Mouse (Mus musculus): ENCODE data around the gene Dis3l2. TPM values are rescaled to one million over a fixed set of nuclear protein-coding genes. Genes with fewer than 3 reads are reported as not detected.
A peak's percentile ranks its signal among the peaks of the same experiment; 100 is the strongest.

The Dis3l2 gene
- total RNA-seq, 2 experiments from 2014 or later: 37.5 to 38.6 TPM

DNA sequence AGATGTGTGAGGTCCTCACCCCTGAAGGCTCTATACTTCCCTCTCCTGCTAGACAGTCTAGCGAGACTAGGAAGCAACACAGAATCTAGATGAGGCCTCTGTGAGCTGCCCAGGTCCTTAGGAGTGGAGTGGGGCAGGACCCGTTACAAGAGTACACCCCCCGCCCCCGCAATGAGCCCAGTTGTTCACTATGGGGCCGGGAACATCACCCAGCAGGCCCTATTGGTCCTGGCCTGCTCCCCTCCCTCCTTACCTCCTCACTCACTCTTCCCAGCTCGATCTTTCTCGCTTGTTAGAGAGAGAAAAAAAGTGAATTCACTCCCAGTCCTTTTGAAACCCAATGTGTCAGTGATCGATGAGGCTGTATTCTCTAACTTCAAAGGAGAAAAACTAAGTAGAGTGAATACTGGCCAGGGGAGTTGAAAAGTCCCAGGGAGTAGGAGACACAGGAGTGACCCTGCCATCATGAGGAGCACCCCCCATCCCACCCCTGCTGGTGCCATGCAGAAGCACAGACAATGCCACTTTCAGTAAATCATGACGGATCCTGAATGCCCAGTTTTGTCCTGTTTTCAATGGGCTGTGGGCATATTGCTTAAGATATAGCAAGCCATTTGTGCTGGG is 299.0 kb downstream of the Dis3l2 start:
- no peak for DNase-seq
- intact Hi-C loops (cut with DNase I): no loop called here

DNA sequence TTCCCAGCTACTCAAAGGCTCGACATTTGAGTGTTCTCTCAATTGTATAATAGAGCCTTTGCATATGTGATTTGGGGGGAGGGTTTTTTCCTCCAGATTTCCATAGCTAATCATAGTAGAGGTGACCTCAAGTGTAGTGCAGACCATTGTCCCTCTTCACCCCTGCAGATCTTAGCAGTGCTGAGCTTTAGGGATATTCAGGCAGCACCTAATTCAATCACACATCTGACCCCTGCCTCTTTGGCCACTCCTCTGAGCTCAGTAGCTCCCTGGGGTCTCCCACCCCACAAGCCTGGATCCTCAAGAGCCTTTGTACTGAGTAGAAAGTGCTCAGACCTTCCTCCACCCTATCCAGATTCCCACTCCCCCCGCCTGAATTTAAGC is 299.6 kb downstream of the Dis3l2 start:
- no peak for DNase-seq
- intact Hi-C loops (cut with DNase I): no loop called here

DNA sequence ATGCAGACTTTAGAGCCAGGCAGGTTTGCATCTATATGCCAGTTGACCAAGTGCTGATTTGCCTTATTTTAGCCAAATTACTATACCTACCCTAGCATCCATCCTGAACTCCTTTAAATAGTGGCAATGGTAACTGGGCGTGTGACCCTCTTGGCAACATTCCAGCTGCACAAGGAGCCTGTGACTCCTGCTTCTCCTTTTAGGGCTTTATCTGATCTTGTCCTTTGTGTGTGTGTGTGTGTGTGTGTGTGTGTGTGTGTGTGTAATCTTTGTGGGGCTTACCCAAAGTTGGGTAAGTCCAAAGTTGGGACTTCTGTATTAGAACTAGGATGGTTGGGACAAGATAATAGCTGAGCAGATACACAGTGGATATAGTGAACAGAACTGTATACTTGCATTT is 302.8 kb downstream of the Dis3l2 start:
- intact Hi-C loops (cut with DNase I): no loop called here
- no peak for DNase-seq

- no peak for DNase-seq
- intact Hi-C loops (cut with DNase I): no loop called here
These were observed 304.6 kb downstream of the Dis3l2 start for GRCm38 (mm10) chr1:87008211-87008610.

GRCm38 (mm10) chr1:87009156-87009555 is 305.5 kb downstream of the Dis3l2 start:
- intact Hi-C loops (cut with DNase I): no loop called here
- DNase-seq: no peak

DNA sequence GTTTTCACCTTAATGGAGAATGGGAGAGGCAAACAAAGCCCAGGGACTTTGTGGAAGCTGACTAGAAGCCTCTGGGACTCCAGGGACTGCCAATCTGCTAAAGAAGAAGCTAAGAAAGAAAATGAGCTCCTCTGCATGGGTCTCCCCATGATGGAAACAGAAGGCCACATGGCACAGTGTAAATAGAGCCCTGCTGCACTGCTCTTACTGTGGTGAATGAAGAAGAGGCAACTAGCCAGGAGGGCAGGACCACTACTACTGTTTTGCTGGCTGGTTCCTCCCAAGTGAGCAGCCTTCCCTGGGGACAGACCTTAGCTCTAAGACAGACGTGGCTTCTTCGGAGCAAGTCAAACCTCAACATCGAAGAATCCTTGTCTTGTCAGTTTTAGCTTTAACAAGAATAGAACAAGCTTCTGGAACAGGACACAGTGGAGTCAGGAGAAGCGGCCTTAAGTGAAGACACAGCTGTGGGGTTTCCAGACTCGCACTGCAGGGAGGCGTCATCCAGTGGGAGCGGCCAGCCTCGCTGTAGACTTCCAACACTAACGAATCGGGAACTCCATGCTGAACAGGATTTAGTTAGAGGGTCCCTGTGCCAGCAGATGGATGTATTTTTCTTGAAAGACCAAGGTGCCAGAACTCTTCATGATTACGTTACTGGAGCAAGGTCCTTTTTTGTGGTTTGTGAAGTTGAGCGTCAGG is 307.2 kb downstream of the Dis3l2 start:
- DNase-seq: no peak
- intact Hi-C loops (cut with DNase I): no loop called here

- intact Hi-C loops (cut with DNase I): no loop called here
- no peak for DNase-seq
These were observed 308.1 kb downstream of the Dis3l2 start for GRCm38 (mm10) chr1:87011718-87012117.

- intact Hi-C loops (cut with DNase I): no loop called here
These were observed 309.0 kb downstream of the Dis3l2 start for GRCm38 (mm10) chr1:87012606-87013005.

DNA sequence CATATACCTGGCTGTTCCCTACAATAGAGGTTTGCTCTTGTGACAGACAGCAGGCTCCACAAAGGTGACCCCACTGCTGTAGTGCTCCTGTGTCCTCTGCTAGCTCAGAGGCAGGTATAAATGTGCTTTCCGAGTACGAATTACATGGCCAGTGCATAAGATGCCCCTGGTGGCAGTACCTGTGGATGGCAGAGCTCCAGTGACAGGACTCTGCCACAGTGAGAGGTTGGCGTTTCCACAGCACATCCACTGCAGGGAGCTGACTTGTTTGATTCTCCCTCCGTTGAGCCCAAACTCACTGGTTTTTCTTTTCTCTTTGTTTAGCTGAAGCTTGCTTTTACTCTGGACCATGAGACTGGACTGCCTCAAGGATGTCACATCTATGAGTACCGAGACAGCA is 317.1 kb downstream of the Dis3l2 start:
- DNase-seq: no peak
- intact Hi-C loops (cut with DNase I): no loop called here

More at GRCm38 (mm10) chr1:87012606-87013005, 309.0 kb downstream of the Dis3l2 start:
- no peak for DNase-seq

- intact Hi-C loops (cut with DNase I): no loop called here
- no peak for DNase-seq
These were observed 318.0 kb downstream of the Dis3l2 start for GRCm38 (mm10) chr1:87021584-87021983.

DNA sequence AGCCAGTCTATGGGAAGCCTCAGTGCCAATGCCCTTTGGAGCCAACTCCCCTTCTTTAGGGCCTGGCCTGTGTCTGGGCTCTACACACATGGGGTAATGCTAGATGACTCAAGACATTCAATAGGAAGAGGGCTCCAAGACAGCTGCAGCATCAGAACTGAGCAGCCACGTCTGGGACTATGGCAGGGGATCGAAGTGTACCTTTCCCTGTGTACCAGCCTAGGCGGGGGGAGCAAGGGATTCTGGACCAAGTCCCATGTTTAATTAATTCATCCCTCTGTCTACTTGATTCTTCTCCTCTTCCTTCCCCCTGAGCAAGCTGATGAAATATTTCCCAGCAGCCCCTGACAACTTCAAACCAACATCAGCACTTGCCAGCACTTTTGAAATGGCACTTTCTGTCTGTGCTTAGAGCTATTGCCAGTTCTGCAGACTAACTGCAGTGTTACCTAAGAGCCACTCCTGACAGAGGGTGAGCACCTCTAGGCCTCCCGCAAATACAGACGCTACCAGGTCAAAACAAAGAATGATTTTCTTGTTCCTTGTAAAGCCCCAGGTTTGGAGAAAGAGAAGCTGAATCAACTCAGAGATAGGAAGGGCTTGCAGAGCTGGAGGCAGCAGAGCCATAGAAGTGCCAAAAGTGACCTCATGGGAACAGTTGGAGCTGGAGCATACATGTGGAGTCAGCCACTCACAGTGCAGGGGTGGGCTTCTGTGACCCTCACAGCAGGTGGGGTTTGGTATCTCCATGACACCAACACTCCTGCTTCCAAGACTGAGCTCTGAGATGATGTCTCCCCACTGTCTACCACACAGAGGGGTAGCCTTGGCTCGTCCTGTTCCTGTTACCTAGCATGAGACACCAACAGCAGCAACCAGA is 319.9 kb downstream of the Dis3l2 start:
- intact Hi-C loops (cut with DNase I): no loop called here

GRCm38 (mm10) chr1:87025021-87025420 is 321.4 kb downstream of the Dis3l2 start:
- DNase-seq: no peak
- intact Hi-C loops (cut with DNase I): no loop called here

More for the DNA sequence above, 319.9 kb downstream of the Dis3l2 start:
- no peak for DNase-seq

DNA sequence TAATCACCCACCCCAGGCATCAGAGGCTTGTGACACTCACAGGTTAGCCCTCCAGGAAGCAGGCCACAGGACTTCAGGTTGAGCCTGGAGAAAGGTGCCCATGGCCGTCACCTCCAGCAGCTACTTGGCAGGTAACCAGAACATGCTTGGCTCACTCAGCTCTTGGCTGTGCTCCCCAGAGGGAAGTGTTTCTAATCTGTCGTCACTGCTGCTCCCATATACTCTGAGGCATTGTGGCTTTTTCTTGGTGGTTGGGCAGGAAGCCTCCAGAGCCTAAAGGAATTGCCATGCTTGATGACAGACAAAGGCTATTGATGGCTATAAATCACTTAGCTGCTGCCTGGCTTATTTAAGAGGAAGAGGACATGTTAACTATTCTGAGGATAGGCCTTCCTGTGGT is 325.2 kb downstream of the Dis3l2 start:
- DNase-seq: no peak
- intact Hi-C loops (cut with DNase I): no loop called here

DNA sequence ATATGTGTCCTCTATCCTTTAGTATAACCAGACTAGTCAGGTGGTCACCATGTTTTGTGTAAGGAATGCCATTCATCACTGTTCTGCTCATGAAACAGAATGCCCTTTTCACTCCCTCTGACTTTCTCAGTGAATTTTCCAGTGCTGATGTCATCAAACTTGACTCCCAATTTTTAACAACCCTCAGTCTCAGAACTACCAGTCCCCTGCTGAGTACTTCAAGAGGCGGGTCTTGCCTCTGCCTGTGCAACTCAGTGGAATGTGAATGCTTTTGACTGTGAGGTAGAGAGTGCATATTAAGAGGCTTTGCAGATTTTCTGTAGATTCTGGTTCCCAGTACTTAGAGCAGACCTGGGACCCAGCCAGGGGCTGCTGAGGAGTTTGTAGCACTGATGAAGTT is 327.0 kb downstream of the Dis3l2 start:
- intact Hi-C loops (cut with DNase I): no loop called here
- no peak for DNase-seq

DNA sequence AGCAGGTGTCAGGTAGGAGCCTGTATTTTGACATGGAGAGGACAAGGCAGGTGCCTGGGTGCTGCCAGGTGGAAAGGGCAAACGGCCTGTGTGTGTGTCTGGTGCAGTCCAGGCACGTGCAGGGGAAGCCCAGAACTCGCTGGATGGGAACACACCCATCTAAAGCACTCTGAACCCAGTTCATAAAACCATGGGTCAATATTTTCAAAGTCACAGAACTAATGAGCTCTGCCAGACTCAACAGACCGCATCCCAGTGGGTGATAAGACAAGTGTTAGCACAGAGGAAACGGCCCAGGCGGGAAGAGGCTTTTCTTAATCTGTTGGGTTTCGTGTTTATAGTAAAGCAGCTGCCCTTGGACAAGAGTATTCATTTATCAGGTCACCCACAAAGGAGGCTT is 328.9 kb downstream of the Dis3l2 start:
- intact Hi-C loops (cut with DNase I): no loop called here
- no peak for DNase-seq

DNA sequence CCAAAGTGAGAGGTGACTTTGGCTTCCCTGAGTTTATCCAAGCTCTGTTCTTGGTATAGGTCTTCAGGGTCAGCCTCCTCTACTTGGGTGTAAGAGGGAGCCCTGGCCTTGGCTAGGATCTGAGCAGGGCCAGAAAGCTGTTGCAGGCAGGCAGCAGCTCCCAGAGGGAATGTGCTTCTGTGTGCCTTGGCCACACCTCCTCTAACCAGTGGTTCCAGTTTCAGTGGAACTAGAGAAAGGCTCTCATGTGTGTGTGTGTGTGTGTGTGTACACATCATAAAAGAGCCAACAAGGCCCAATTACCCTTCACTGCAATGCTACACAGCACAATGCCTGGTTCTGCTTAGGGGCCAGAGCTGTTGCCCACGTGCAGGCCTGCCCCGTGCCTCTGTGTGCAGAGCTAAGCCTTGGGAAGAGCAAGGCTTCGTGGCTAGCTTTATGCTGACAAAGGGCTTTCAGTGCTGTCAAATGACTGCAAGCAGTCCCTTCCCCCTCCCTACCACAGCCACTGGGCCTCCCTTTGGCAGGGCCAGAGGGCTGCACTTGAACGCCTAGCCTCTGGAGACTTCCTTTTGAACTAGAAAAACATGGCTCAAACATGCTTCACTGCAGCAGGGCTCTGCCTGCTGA is 332.0 kb downstream of the Dis3l2 start:
- DNase-seq: no peak
- intact Hi-C loops (cut with DNase I): no loop called here

DNA sequence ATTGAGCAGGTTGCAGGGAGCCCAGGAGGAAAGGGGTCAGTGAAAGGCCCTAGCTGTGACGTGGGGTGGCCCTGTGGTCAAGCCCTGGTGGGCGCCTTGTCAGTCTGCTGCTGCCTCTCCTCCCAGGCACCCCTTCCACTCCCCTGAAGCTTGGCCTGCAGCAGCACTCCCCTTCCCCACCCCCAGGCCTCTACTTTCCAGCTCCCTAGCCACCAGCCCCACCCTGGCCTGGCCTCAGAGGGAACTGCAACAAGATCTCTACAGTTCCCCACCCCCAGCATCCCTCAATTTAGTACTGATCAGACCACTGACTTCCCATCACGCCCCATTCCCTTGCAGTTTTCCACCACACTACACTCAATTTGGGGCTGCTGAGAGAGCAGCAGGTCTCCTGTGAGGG is 332.7 kb downstream of the Dis3l2 start:
- intact Hi-C loops (cut with DNase I): no loop called here
- no peak for DNase-seq

DNA sequence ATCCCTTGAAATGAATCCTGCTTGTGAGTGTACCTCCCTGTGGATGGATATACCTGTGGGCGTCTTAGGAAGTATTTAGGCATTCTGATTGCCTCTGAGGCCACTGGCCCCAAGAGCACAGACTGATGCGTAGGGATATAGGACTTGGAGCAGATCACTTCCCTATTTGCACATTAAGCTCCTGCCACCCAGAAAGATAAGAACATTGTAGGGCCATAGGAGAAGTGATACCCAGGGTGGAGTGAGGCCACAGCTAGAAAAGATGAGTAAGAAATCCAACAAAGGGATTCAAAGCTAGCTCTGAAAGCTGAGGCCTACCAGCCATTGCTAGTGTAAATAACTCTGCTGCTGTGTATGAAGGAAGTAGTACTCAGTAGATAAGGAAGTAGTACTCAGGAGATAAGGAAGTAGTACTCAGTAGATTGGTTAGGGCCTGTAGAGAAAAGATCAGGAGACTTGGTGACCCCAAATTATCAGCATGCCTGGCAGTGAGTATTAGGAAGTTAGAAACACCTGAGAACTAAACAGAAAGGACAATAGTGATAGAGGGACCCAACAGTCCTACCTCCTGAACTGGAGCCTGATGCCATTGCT is 335.0 kb downstream of the Dis3l2 start:
- no peak for DNase-seq
- intact Hi-C loops (cut with DNase I): no loop called here

DNA sequence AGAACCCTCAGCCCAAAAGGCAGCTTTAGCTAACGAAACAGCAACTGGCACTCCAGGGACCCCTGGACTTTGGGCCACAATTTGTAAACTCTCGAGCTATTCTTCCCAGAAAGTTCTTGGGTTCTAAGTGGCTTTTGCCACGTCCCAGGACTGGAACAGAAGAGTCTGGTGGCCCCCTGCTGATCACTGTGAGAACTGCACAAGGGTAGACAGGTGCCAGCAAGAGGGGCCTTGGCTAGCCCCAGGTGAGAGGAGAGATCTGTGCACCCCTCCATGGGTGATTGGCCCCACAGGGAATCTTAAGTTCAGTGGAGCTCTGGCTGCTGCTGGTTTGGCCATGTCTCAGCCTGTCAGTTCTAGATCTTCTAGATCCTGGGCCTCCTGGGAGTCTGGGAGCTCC is 337.5 kb downstream of the Dis3l2 start:
- intact Hi-C loops (cut with DNase I): loop anchor here (2.0 to 5.0 kb wide), 2 partner anchors 141 to 372 kb away; partner anchors contain the start of gene Prss56

DNA sequence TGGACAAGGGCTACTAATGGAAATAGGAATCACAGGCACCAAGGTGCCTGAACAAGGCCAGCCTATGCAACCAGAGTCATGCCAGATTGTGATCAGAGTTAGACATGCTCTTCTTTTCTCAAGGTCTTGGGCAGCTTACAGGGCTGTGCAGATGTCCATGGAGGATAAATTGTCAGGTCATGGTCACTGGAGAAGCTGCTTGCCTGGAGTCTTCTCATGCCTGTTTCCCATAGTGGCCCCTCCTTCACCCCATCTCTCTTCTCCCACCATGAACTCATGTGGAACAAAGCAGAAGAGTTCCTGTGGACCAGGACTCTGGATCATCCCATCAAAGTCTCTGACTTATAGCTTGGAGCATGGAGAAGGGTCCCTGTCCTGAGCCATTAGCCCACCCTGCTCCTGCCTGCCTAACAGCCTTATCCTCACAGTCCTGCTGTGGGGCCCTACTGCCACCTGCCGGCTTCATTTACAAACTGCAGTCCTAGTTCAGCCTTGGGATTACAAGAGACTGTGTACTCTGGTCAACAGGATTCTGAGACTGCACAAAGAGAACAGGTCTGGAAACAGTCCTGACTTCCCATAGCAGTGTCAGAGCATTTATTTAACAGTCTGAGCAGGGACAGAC is 338.3 kb downstream of the Dis3l2 start:
- intact Hi-C loops (cut with DNase I): loop anchor here (2.0 to 5.0 kb wide), 2 partner anchors 140 to 373 kb away; partner anchors contain the start of gene Prss56
- peak; percentile 83 for DNase-seq

More for the DNA sequence above, 337.5 kb downstream of the Dis3l2 start:
- peak; percentile 60 for DNase-seq
